9 mouse cellular contexts compared by ENCODE assay signal in genomic region chr3:88591950-88592731, GRCm38 (mm10). TPM values are rescaled to one million over a fixed set of nuclear protein-coding genes. Genes with fewer than 3 reads are reported as not detected.
A peak's percentile ranks its signal among the peaks of the same experiment; 100 is the strongest.
DNase-seq lines count a peak whose midpoint lies in the region; ATAC-seq and TF ChIP-seq lines count a peak whose summit lies in the region.
"Had no signal": no experiment of that assay in that cellular context is flagged by ENCODE, and none has a peak within 500 bp of the region (broad histone marks: within the 10 kb centered on the region; RNA-seq: fewer than 3 reads in every experiment).

No protein-coding gene starts in this region.

- H3K36me3 ChIP-seq in forebrain, embryonic 16.5 days (ENCODE audit: control insufficient read depth, insufficient read depth) = peaks cover 11% of the 10 kb centered on the region
- peaks cover 17% of the 10 kb centered on the region for H3K36me3 ChIP-seq in stomach, embryonic 15.5 days

- TF ChIP-seq POLR2A in brain, embryonic 14.5 days (IDR thresholded peaks at IDR 0.05; ENCODE audit: borderline replicate concordance, extremely low read depth, insufficient read depth, insufficient read length, poor library complexity, severe bottlenecking) = no peak

- ATAC-seq in cerebellum, adult (ENCODE audit: insufficient number of reproducible peaks, low FRiP score, low TSS enrichment) = 0 out of 2 replicates have a peak, but pooled peaks have one; percentile 20
- no peak for ATAC-seq in forebrain, embryonic 16.5 days
- no peak for ATAC-seq in stomach, embryonic 15.5 days (ENCODE audit: insufficient read depth, low FRiP score, low read depth)

- no peak overlapping the region for H3K4me3 ChIP-seq in forebrain, embryonic 16.5 days (replicated peaks; ENCODE audit: low read length)
- no peak overlapping the region for H3K4me3 ChIP-seq in stomach, embryonic 15.5 days (replicated peaks)
- H3K4me3 ChIP-seq: midbrain, embryonic 12.5 days had no signal

- H3K9me3 ChIP-seq in forebrain, embryonic 16.5 days (ENCODE audit: control insufficient read depth, low read length) = no peaks in the 10 kb centered on the region
- H3K9me3 ChIP-seq in stomach, embryonic 15.5 days = no peaks in the 10 kb centered on the region
- H3K9me3 ChIP-seq: midbrain, embryonic 12.5 days had no signal

- H3K27ac ChIP-seq in forebrain, embryonic 16.5 days (ENCODE audit: low read length) = no peak overlapping the region
- no peak overlapping the region for H3K27ac ChIP-seq in stomach, embryonic 15.5 days
- H3K27ac ChIP-seq: midbrain, embryonic 12.5 days had no signal

- peak overlapping the region; percentile 19 for H3K9ac ChIP-seq in forebrain, embryonic 16.5 days (replicated peaks; ENCODE audit: low read depth, low read length)
- H3K9ac ChIP-seq in stomach, embryonic 15.5 days = no peak overlapping the region

- H3K27me3 ChIP-seq in forebrain, embryonic 16.5 days (replicated peaks; ENCODE audit: control insufficient read depth, insufficient read depth, low read length) = no peaks in the 10 kb centered on the region
- H3K27me3 ChIP-seq in stomach, embryonic 15.5 days (replicated peaks) = no peaks in the 10 kb centered on the region
- H3K27me3 ChIP-seq: midbrain, embryonic 12.5 days had no signal

- no peaks in the 10 kb centered on the region; the same call in 1 of the 2 replicates for H3K4me1 ChIP-seq in forebrain, embryonic 16.5 days (replicated peaks; ENCODE audit: control insufficient read depth, insufficient read depth, low read length)
- peaks cover 23% of the 10 kb centered on the region for H3K4me1 ChIP-seq in stomach, embryonic 15.5 days

- 30% methylated on average over 9 of the region's 9 CpGs for WGBS in forebrain, embryonic 16.5 days
- WGBS in stomach, embryonic 15.5 days = 22% methylated on average over 9 of the region's 9 CpGs

- TF ChIP-seq CTCF in brain, embryonic 14.5 days (IDR thresholded peaks at IDR 0.05; ENCODE audit: borderline replicate concordance, extremely low read depth, insufficient read depth, insufficient read length) = peak; percentile 26; the same call in 1 of the 2 replicates

- no peak overlapping the region for H3K4me2 ChIP-seq in forebrain, embryonic 16.5 days (ENCODE audit: low read length)
- H3K4me2 ChIP-seq in stomach, embryonic 15.5 days = peak overlapping the region; percentile 27; the same call in 1 of the 2 replicates
- H3K4me2 ChIP-seq: midbrain, embryonic 12.5 days had no signal

- no peak for DNase-seq in cerebellum, adult 11 months
- DNase-seq in 3T3-L1 (ENCODE audit: low read depth, low spot score) = peak; percentile 88
- DNase-seq in brain, embryonic 14.5 days (ENCODE audit: low read depth) = peak; percentile 82
- peak; percentile 54 to 55 for DNase-seq in kidney, adult 8-10 months
- DNase-seq in lung, postnatal 14 days = peak; percentile 72

RNA-seq across cellular contexts. Expression of gene Arhgef2, which starts 13.6 kb away (rescaled TPM):
- polyA plus RNA-seq in brain, embryonic 14.5 days (2012; rRNA removed) = 106 and 137 TPM in 2 replicates
- polyA plus RNA-seq in forebrain, embryonic 16.5 days (2015; fragmentation: Nextera tagmentation; extraction: Ambion mirVana) = 166 and 210 TPM in 2 replicates
- 77.1 and 78.7 TPM in 2 replicates for polyA plus RNA-seq in stomach, embryonic 15.5 days (2015; fragmentation: Nextera tagmentation; extraction: Ambion mirVana)

RNA-seq across cellular contexts. Expression of gene Ssr2, which starts 16.5 kb away (rescaled TPM):
- 170 and 185 TPM in 2 replicates for polyA plus RNA-seq in brain, embryonic 14.5 days (2012; rRNA removed)
- 132 and 140 TPM in 2 replicates for polyA plus RNA-seq in forebrain, embryonic 16.5 days (2015; fragmentation: Nextera tagmentation; extraction: Ambion mirVana)
- polyA plus RNA-seq in stomach, embryonic 15.5 days (2015; fragmentation: Nextera tagmentation; extraction: Ambion mirVana) = 339 and 359 TPM in 2 replicates

RNA-seq across cellular contexts. Expression of gene Ubqln4, which starts 38.6 kb away (rescaled TPM):
- 108 and 113 TPM in 2 replicates for polyA plus RNA-seq in brain, embryonic 14.5 days (2012; rRNA removed)
- 43.5 and 46.0 TPM in 2 replicates for polyA plus RNA-seq in forebrain, embryonic 16.5 days (2015; fragmentation: Nextera tagmentation; extraction: Ambion mirVana)
- polyA plus RNA-seq in stomach, embryonic 15.5 days (2015; fragmentation: Nextera tagmentation; extraction: Ambion mirVana) = 40.2 and 40.9 TPM in 2 replicates

RNA-seq across cellular contexts. Expression of gene Lamtor2, which starts 39.3 kb away (rescaled TPM):
- polyA plus RNA-seq in brain, embryonic 14.5 days (2012; rRNA removed) = 121 and 122 TPM in 2 replicates
- polyA plus RNA-seq in forebrain, embryonic 16.5 days (2015; fragmentation: Nextera tagmentation; extraction: Ambion mirVana) = 149 and 193 TPM in 2 replicates
- 193 and 198 TPM in 2 replicates for polyA plus RNA-seq in stomach, embryonic 15.5 days (2015; fragmentation: Nextera tagmentation; extraction: Ambion mirVana)

RNA-seq across cellular contexts. Expression of gene Rab25, which starts 44.0 kb away (rescaled TPM):
- polyA plus RNA-seq in brain, embryonic 14.5 days (2012; rRNA removed) = 1.7 and 2.4 TPM in 2 replicates
- not detected in 2 replicates for polyA plus RNA-seq in forebrain, embryonic 16.5 days (2015; fragmentation: Nextera tagmentation; extraction: Ambion mirVana)
- 86.9 and 90.6 TPM in 2 replicates for polyA plus RNA-seq in stomach, embryonic 15.5 days (2015; fragmentation: Nextera tagmentation; extraction: Ambion mirVana)
